Mouse (Mus musculus): Measurements from ENCODE around the gene Dstyk.

Gene Dstyk

DNA sequence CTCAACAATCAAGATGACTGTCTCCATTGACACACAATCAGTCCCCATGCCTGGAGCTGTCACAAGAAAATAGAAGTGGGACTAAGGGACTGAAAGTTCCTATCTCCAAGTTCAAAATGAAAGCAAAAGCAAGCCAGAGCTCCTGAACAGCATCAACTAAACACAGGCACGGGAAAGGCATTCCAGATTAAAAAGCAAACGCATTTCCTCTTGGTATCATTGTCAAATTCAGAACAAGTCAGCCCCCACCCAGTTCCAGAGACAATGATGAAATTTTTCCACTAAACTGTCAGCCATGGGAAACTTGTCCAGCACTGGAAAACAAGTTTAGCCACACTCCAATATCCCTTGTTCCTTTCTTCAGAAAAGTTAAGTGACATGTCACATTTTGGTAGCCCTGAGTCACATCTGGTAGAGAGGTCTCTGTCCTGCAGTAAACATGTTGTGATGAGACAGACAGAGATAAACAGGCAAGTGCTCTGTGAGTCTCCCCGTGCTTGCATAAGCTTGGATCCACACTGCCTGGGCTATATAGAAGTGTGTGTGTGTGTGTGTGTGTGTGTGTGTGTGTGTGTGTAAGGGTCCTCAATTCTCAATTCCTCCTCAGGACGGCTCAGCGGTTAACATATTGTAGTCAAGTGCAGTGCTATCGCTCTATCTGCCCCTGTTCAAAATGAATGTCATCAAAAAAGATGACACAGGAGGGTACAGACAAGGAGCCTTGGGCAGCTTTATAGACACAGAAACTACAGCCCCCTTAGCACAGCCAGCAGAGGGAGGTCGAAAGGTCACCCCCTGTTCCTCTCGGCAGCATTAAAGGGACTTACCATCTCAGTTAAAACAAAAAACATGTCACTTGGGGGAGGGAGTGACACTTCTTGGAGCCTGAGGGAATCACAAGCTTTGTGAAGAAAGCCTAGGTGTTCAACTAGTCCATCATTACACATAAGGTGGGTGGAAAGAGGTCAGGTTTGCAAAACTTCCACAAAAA lies 28.2 kb upstream of the Dstyk start:
- DNase-seq (ENCODE audit: low spot score) = no peak

DNA sequence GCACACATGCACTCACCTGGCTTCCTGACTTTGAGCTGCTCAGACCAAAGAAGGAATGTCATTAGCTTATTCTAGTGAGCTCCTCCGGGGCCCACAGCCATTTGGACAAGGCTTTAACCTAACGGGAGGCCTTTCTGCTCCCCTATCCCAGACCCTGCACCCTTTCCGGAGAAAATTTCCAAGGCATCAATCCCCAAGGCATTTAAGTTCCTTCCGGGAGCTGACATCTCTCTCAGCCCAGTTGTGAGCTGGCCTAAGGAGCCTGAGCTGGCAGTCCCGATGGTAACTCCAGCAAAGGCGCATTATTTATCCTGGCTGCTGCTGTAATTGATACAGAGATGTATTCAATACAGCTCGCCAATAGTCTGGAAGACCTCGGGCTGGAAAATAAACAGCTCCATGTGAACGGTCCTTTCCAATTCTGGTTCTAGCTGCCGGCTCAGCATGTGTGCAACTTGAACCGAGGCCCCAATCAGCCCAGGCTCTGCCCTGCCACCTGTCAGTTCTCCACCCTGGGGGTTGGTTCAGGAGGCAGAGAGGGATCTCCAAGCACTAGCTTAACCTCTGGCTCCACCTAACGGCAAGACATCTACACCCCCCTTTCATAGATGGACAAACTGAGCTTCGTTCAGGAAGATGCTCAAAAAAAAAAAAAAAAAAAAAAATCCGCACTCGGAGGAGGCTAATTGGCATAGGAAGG lies 27.3 kb upstream of the Dstyk start:
- DNase-seq (ENCODE audit: low spot score) = no peak

GRCm38 (mm10) chr1:132390691-132391579 lies 26.4 kb upstream of the Dstyk start, which contains the start of gene Tmcc2:
Gene Tmcc2, minus strand, starts transcription at chr1:132391281.
- no peak for DNase-seq (ENCODE audit: low spot score)

GRCm38 (mm10) chr1:132391580-132392022 lies 25.8 kb upstream of the Dstyk start:
- DNase-seq (ENCODE audit: low spot score) = peak; percentile 42

GRCm38 (mm10) chr1:132392872-132393271 lies 24.5 kb upstream of the Dstyk start:
- no peak for DNase-seq (ENCODE audit: low spot score)

DNA sequence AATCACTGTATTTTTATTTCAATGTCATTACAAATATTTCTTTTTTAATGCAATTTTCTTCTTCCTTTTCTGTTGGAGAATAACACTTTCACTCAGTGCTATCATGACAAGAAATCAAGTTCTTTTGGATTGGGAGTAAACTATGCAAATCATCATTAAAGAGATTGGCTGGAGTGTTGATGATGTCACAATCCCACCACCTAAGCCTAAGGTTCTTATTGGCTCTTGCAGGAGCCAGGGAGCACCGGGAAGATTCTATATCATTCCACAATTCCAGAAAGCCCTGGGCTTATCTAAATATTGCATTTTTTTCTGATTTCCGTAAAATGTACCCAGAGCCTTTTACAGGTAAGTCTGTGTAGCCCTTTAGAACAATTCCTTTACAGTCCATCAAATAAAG lies 20.6 kb upstream of the Dstyk start:
- no peak for DNase-seq (ENCODE audit: low spot score)

DNA sequence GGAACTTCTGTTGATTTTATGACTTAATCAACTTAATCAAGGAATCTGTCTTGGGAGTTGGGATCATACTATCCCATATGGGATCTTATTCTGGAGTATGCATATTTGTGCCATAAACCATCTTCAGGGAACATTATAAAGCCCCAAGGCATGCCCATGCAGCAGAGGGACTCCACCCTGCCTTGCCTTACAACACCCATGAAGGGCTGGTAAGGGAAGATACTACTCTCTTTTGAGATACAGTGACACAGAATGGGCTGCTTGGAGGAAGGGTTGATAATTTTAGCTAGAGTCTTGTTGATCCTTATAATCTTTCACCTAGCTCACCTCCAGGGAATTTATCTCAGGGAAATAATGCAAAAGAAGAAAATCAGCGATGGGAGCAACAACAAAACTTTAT lies 16.8 kb upstream of the Dstyk start:
- no peak for DNase-seq (ENCODE audit: low spot score)

DNA sequence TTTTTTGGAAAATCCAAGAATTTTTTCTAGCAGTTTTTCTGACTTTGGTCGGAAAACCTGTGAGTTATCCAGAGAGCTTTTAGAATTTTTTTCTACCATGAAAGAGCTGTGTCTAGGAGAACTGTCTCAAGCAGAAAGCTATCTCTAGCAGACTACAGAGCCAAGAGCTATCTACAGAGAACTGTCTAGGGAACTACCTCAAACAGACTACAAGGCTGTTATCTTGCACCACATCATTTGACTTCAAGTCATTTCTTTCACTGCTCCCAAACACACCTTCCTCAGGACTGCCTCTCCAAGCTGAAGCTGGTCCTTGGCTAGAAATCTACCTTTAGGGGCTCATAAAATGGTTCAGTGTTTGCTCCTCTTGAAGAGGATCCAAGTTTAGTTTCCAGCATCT lies 15.5 kb upstream of the Dstyk start:
- DNase-seq (ENCODE audit: low spot score) = no peak

GRCm38 (mm10) chr1:132410657-132411056 lies 6.7 kb upstream of the Dstyk start:
- DNase-seq (ENCODE audit: low spot score) = no peak

DNA sequence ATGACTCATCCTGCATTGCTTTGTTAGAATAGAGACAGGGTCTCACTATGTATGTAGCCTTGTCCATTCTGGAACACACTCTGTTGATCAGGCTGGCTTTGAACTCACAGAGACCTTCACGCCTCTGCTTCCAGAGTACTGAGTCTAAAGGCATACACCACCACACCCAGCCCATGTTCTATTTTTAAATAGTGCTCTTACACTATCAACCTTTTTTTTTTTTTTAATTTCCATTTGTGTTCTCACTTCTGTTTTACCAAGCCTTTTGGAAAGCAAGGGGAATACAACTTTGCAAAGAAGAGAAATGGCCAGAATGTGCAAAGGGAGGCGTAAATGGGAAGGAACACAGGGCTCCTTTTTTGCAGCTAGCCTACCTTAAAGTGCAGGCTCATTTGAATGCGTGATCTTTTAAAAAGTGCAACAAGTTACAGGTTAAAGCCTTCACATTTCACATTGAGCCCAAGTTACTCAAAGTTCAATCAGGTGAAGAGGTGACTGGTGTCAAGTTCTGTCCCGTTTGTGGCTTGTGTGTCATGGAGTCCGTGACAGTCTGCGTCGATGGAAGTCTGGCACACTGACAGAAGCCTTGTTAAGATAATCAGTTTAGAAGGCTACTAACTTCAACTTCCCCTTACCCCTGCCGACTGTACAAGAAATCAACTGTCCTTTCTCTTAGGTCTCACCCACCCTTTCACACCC lies 962 bp upstream of the Dstyk start:
- no peak for DNase-seq (ENCODE audit: low spot score)

GRCm38 (mm10) chr1:132416943-132417290 lies 438 bp upstream of the Dstyk start:
- DNase-seq (ENCODE audit: low spot score) = no peak

DNA sequence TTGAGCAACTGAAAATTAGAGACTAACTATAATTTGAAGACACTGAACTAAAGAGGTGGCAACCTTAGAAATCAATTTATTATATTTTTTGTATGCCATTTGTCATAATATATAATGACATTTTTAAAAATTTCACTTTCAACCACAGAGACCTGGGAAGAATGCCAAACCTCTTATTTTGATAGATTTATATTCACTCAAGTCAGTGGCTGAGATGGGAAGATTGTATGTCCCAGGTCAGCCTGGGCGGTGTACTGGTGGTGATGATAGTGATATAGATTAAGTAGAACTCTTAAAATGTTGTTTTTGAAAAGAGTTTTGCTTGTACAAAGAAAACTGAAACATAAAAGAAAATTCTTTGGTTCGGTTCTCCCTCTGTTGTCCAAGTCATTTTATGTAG lies 2.9 kb downstream of the Dstyk start:
- no peak for DNase-seq (ENCODE audit: low spot score)

DNA sequence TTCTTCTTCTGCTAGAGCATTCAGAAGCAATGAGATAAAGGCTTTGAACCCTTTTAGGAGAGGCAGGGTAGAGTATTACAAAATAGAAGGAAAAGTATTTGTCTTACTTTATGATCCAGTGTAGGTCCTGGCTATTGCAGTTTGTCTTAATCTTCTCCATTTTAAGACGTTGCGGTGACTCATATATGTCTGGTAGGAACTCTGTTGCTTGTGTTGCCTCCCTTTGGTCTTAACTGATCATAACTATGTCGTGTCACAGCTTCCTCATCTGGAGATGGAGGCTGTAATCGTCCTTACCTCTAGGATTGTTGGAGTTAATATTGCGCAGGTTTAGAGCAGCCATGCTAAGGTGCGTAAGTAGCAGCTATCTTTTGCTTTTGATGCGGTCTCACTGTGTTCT lies 3.3 kb downstream of the Dstyk start:
- DNase-seq (ENCODE audit: low spot score) = no peak

DNA sequence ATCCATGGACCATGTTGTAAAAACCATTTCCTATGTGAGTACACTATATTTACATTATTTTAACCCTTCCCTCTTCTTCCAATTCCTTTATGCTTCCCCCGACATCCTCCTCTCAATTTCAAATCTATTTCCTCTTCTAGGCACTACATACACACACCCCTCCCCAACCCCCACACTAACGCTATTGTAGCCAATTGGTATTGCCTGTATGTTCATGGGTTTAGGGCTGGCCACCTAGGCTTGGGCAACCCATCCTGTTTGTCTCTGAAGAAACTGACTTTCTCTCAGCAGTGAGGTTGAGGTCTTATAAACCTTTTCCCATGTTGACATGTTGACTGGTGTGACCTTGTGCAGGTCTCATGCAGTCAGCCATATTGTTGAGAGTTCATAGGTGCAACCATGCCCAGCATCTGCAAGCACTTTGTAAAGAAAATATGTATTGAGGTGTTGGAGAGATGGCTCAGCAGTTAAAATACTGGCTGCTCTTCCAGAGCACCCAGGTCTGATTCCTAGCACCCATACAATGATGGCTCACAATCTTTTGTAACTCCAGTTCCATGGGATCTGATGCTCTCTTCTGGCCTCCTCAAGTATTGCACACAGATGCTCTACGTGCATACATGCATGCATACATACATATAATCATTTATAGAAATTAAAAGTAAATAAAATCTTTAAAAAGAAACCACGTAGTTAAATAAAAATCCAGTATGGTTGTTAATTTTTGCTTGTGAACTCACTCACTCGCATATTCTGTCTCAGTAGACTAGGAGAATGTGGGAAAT lies 5.7 kb downstream of the Dstyk start:
- DNase-seq (ENCODE audit: low spot score) = no peak

- DNase-seq (ENCODE audit: low spot score) = no peak
These were observed 8.2 kb downstream of the Dstyk start for GRCm38 (mm10) chr1:132425600-132425999.

DNA sequence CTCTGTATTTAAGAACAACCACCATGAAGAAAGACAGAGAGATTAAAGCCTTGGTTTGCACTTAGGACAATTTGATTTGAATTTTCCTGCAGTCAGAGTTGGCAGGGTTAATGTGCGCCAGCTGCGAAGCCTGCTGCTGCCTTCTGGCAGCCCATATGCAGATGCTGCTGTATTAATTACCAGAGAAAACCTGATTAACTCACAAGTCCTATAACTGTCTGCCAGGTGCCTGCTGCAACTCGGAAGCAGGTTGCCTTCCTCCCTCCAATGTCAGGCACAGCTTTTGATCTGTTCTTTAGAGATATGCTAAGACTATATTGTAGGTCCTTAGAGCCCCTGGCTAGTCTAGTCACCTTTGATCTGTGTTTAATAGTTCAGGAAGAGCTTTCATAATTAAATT lies 13.5 kb downstream of the Dstyk start:
- DNase-seq (ENCODE audit: low spot score) = no peak

- no peak for DNase-seq (ENCODE audit: low spot score)
These were observed 14.4 kb downstream of the Dstyk start for GRCm38 (mm10) chr1:132431716-132432115.

DNA sequence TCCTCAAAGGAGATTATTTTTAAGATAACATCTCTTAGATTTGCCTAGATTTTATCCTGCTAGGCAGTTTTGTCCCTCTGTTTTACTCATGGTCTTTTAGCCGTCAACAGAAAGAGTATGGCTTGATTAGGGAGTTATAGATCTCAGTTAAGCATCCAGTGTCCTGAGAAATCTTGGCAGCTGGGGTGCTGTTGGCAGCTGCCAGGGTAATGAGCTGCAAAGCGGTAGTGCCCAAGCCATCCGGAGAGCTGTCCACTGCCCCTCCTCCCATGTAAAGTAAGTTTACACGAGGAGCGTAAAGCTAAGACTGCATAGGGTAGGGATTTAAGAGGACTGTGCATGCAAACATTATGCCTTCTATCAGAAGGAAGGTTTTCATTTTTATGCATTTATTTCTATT lies 16.0 kb downstream of the Dstyk start:
- no peak for DNase-seq (ENCODE audit: low spot score)

GRCm38 (mm10) chr1:132434032-132434431 lies 16.7 kb downstream of the Dstyk start:
- no peak for DNase-seq (ENCODE audit: low spot score)

- DNase-seq (ENCODE audit: low spot score) = no peak
These were observed 19.1 kb downstream of the Dstyk start for GRCm38 (mm10) chr1:132436320-132436958.

All from ovary, postnatal 14 days (tissue).